Mouse (Mus musculus) MEL (cell line): ENCODE measurements around the gene Klhl36. TPM values are rescaled to one million over a fixed set of nuclear protein-coding genes. Genes with fewer than 3 reads are reported as not detected.

Experiments used
- DNase-seq: peaks from one replicate; pipeline ENCODE4 v3.0.0; 2011; ENCODE audit warnings: low read depth, low spot score
- H3K27ac ChIP-seq: 2 replicates; pipeline ENCODE4 v1.5.1; 2012; ENCODE audit warnings: low read depth, mild to moderate bottlenecking, control low read depth, low read length, moderate library complexity; ENCODE audit not compliant: control insufficient read depth
- H3K27me3 ChIP-seq, 2 experiments: fragments of 150-350 bp in 1 of 2; sonication (generic) in 1 of 2; 2 replicates each; pipeline ENCODE4 v1.6.1; 2012; ENCODE audit warnings: low read length in 2 of 2, mild to moderate bottlenecking in 2 of 2, improper control_type of control experiment in 1 of 2, moderate library complexity in 1 of 2; ENCODE audit not compliant: insufficient read depth in 2 of 2, control insufficient read depth in 1 of 2
- H3K36me3 ChIP-seq, 2 experiments: 2 replicates each; pipeline ENCODE4 v1.6.1; 2012 to 2014; ENCODE audit warnings: low read length in 2 of 2, improper control_type of control experiment in 1 of 2, inconsistent platforms in 1 of 2, mild to moderate bottlenecking in 1 of 2; ENCODE audit not compliant: insufficient read depth in 2 of 2, control insufficient read depth in 1 of 2
- H3K4me1 ChIP-seq, 2 experiments: fragments of 150-350 bp in 1 of 2; sonication (generic) in 1 of 2; 2 replicates each; pipeline ENCODE4 v1.6.1; 2012; ENCODE audit warnings: low read length in 2 of 2, improper control_type of control experiment in 1 of 2, mild to moderate bottlenecking in 1 of 2; ENCODE audit not compliant: insufficient read depth in 2 of 2, control insufficient read depth in 1 of 2
- H3K4me3 ChIP-seq, 2 experiments: fragments of 150-350 bp in 1 of 2; sonication (generic) in 1 of 2; 2 replicates each; pipeline ENCODE4 v1.5.1; 2012; ENCODE audit warnings: low read depth in 2 of 2, low read length in 2 of 2, mild to moderate bottlenecking in 2 of 2, moderate library complexity in 2 of 2, control low read depth in 1 of 2, improper control_type of control experiment in 1 of 2; ENCODE audit not compliant: control insufficient read depth in 1 of 2, insufficient read depth in 1 of 2
- H3K79me2 ChIP-seq: 2 replicates; pipeline ENCODE4 v1.6.1; 2012; ENCODE audit warnings: mild to moderate bottlenecking, low read length, moderate library complexity; ENCODE audit not compliant: control insufficient read depth, poor library complexity, insufficient read depth
- H3K9ac ChIP-seq: 2 replicates; pipeline ENCODE4 v1.6.1; 2012; ENCODE audit warnings: low read depth, mild to moderate bottlenecking, control low read depth, low read length, moderate library complexity; ENCODE audit not compliant: control insufficient read depth, poor library complexity, severe bottlenecking
- H3K9me3 ChIP-seq: fragments of 150-350 bp; sonication (generic); replicated peaks from 2 replicates; pipeline ENCODE4 v1.6.1; 2012; ENCODE audit warnings: mild to moderate bottlenecking, low read length, improper control_type of control experiment, moderate library complexity; ENCODE audit not compliant: insufficient read depth
- BHLHE40 ChIP-seq: IDR thresholded peaks from 2 replicates; pipeline ENCODE4 v1.6.1; 2012; ENCODE audit warnings: low read depth, mild to moderate bottlenecking, inconsistent platforms, low read length, improper control_type of control experiment, borderline replicate concordance
- CHD1 ChIP-seq: IDR thresholded peaks from 2 replicates; pipeline ENCODE4 v1.6.1; 2012; ENCODE audit warnings: low read depth, mild to moderate bottlenecking, inconsistent platforms, low read length, improper control_type of control experiment
- CHD2 ChIP-seq: IDR thresholded peaks from 2 replicates; pipeline ENCODE4 v1.6.1; 2011; ENCODE audit warnings: low read length, improper control_type of control experiment
- CTCF ChIP-seq, 3 experiments: IDR thresholded peaks in 2 of 3; conservative IDR thresholded peaks in 1 of 3; 2 replicates each; pipeline ENCODE4 v1.5.1; 2011 to 2012; ENCODE audit warnings: low read length in 3 of 3, low read depth in 2 of 3, mild to moderate bottlenecking in 2 of 3, improper control_type of control experiment in 1 of 3, inconsistent platforms in 1 of 3, mixed read lengths in 1 of 3, moderate library complexity in 1 of 3; ENCODE audit not compliant: control insufficient read depth in 1 of 3, insufficient read depth in 1 of 3, poor library complexity in 1 of 3, severe bottlenecking in 1 of 3
- E2F4 ChIP-seq: IDR thresholded peaks from 2 replicates; pipeline ENCODE4 v1.6.1; 2011; ENCODE audit warnings: low read depth, low read length, improper control_type of control experiment, borderline replicate concordance
- EP300 ChIP-seq, 2 experiments: IDR thresholded peaks; 2 replicates each; pipeline ENCODE4 v1.6.1; 2011; ENCODE audit warnings: improper control_type of control experiment in 2 of 2, low read length in 2 of 2, low read depth in 1 of 2, mild to moderate bottlenecking in 1 of 2
- GATA1 ChIP-seq: IDR thresholded peaks from 2 replicates; pipeline ENCODE4 v1.6.1; 2011; ENCODE audit warnings: low read depth, low read length, improper control_type of control experiment
- HCFC1 ChIP-seq: IDR thresholded peaks from 2 replicates; pipeline ENCODE4 v1.6.1; 2012; ENCODE audit warnings: low read depth, mild to moderate bottlenecking, inconsistent platforms, low read length, improper control_type of control experiment, moderate library complexity
- JUND ChIP-seq: IDR thresholded peaks from 2 replicates; pipeline ENCODE4 v1.6.1; 2011; ENCODE audit warnings: low read depth, mild to moderate bottlenecking, improper control_type of control experiment, low read length
- MAX ChIP-seq: IDR thresholded peaks from 2 replicates; pipeline ENCODE4 v1.6.1; 2011; ENCODE audit warnings: low read length, improper control_type of control experiment
- MEF2A ChIP-seq: IDR thresholded peaks from 2 replicates; pipeline ENCODE4 v1.6.1; 2014; ENCODE audit warnings: low read depth, mild to moderate bottlenecking, inconsistent platforms, low read length, improper control_type of control experiment; ENCODE audit not compliant: poor library complexity, insufficient replicate concordance, severe bottlenecking; ENCODE audit errors: extremely low read depth
- MXI1 ChIP-seq: IDR thresholded peaks from 2 replicates; pipeline ENCODE4 v1.6.1; 2011; ENCODE audit warnings: mild to moderate bottlenecking, low read depth, low read length, improper control_type of control experiment
- MYC ChIP-seq: IDR thresholded peaks from 2 replicates; pipeline ENCODE4 v1.6.1; 2011; ENCODE audit warnings: low read depth, mild to moderate bottlenecking, low read length, improper control_type of control experiment, moderate library complexity
- NELFE ChIP-seq: IDR thresholded peaks from 2 replicates; pipeline ENCODE4 v1.6.1; 2011; ENCODE audit warnings: low read depth, low read length, improper control_type of control experiment
- NRF1 ChIP-seq: IDR thresholded peaks from 2 replicates; pipeline ENCODE4 v1.6.1; 2014; ENCODE audit warnings: low read depth, mild to moderate bottlenecking, inconsistent platforms, low read length, improper control_type of control experiment, moderate library complexity; ENCODE audit not compliant: poor library complexity, insufficient read depth, severe bottlenecking
- POLR2A ChIP-seq, 2 experiments: IDR thresholded peaks; 2 replicates each; pipeline ENCODE4 v1.6.1; 2011 to 2012; ENCODE audit warnings: low read length in 2 of 2, mild to moderate bottlenecking in 2 of 2, control low read depth in 1 of 2, improper control_type of control experiment in 1 of 2, low read depth in 1 of 2, moderate library complexity in 1 of 2; ENCODE audit not compliant: control insufficient read depth in 1 of 2, insufficient read depth in 1 of 2, poor library complexity in 1 of 2
- POLR2AphosphoS2 ChIP-seq: IDR thresholded peaks from 2 replicates; pipeline ENCODE4 v1.6.1; 2011; ENCODE audit warnings: low read length, improper control_type of control experiment
- RAD21 ChIP-seq: IDR thresholded peaks from 2 replicates; pipeline ENCODE4 v1.6.1; 2011; ENCODE audit warnings: mild to moderate bottlenecking, low read depth, low read length, improper control_type of control experiment
- SIN3A ChIP-seq: IDR thresholded peaks from 2 replicates; pipeline ENCODE4 v1.6.1; 2012; ENCODE audit warnings: low read length, improper control_type of control experiment, inconsistent platforms
- SMC3 ChIP-seq: IDR thresholded peaks from 2 replicates; pipeline ENCODE4 v1.6.1; 2011; ENCODE audit warnings: low read depth, low read length, improper control_type of control experiment
- TAL1 ChIP-seq: IDR thresholded peaks from 2 replicates; pipeline ENCODE4 v1.6.1; 2012; ENCODE audit warnings: mild to moderate bottlenecking, inconsistent platforms, low read length, moderate library complexity, mixed read lengths
- TBP ChIP-seq: IDR thresholded peaks from 2 replicates; pipeline ENCODE4 v1.8.0; 2011; ENCODE audit warnings: low read depth, low read length, improper control_type of control experiment
- TCF12 ChIP-seq: IDR thresholded peaks from 2 replicates; pipeline ENCODE4 v1.6.1; 2014; ENCODE audit warnings: low read depth, mild to moderate bottlenecking, inconsistent platforms, low read length, improper control_type of control experiment, moderate library complexity
- UBTF ChIP-seq: IDR thresholded peaks from 2 replicates; pipeline ENCODE4 v1.6.1; 2012; ENCODE audit warnings: low read depth, mild to moderate bottlenecking, inconsistent platforms, low read length, improper control_type of control experiment, moderate library complexity, borderline replicate concordance; ENCODE audit not compliant: insufficient read depth
- USF1 ChIP-seq: IDR thresholded peaks from 2 replicates; pipeline ENCODE4 v1.6.1; 2014; ENCODE audit warnings: low read depth, mild to moderate bottlenecking, inconsistent platforms, low read length, improper control_type of control experiment, moderate library complexity
- ZC3H11A ChIP-seq: IDR thresholded peaks from 2 replicates; pipeline ENCODE4 v1.6.1; 2012; ENCODE audit warnings: low read depth, mild to moderate bottlenecking, inconsistent platforms, low read length, improper control_type of control experiment
- ZNF384 ChIP-seq: IDR thresholded peaks from 2 replicates; pipeline ENCODE4 v1.6.1; 2012; ENCODE audit warnings: low read depth, mild to moderate bottlenecking, inconsistent platforms, low read length, improper control_type of control experiment
- polyA plus RNA-seq, 2 experiments: library from polyadenylated mRNA; stranded (reverse) in 1 of 2; unstranded in 1 of 2; fragments of >175 nt in 1 of 2; fragments of >200 nt in 1 of 2; gene quantifications; 2 replicates each; pipeline versions ENCODE4 v1.2.1 to v1.2.4; 2012; ENCODE audit warnings: low replicate concordance in 2 of 2, low read depth in 1 of 2; ENCODE audit not compliant: insufficient read length in 2 of 2, insufficient read depth in 1 of 2, missing spikeins in 1 of 2
- total RNA-seq: library from RNA; depleted of rRNA; stranded (reverse); fragments of 300-350 nt; gene quantifications from 2 replicates; pipeline ENCODE4 v1.2.3, GENCODE M21; 2012

Gene Klhl36
- total and polyA plus RNA-seq, 3 experiments, result 4.6 to 6.6 TPM; not detected in 1

GRCm38 (mm10) chr8:119910547-119911257, 48.6 kb downstream of the Klhl36 start, which contains the start of gene Gm20388 (continued):
- no peak for TF ChIP-seq ZNF384
- no peak for TF ChIP-seq MYC
- TF ChIP-seq ZC3H11A, result no peak
- no peak for TF ChIP-seq RAD21
- TF ChIP-seq POLR2AphosphoS2, result no peak; the same call in 1 of the 2 replicates
- TF ChIP-seq EP300 (IDR thresholded peaks at IDR 0.05; ENCODE audit: low read depth in 1 of 2, low read length in 2 of 2), result 0 out of 4 replicates have a peak, but pooled peaks of 1 of the 2 experiments have one; percentile 7
- TF ChIP-seq TBP, result peak; percentile 32; the same call in 1 of the 2 replicates
- TF ChIP-seq USF1, result no peak
- TF ChIP-seq HCFC1, result no peak
- TF ChIP-seq NRF1, result peak; percentile 96
- TF ChIP-seq TCF12, result 0 out of 2 replicates have a peak, but pooled peaks have one; percentile 5
- TF ChIP-seq GATA1, result no peak
- TF ChIP-seq POLR2A (IDR thresholded peaks at IDR 0.05; ENCODE audit: control insufficient read depth in 1 of 2, insufficient read depth in 1 of 2, low read depth in 1 of 2, low read length in 2 of 2, poor library complexity in 1 of 2), result peak; percentile 77 to 89; a peak in 2 of 4 replicates
- TF ChIP-seq CHD1, result no peak; the same call in 1 of the 2 replicates
- no peak for TF ChIP-seq CTCF (IDR thresholded peaks at IDR 0.05 in 2 of 3, conservative IDR thresholded peaks at IDR 0.05 in 1 of 3; ENCODE audit: control insufficient read depth in 1 of 3, insufficient read depth in 1 of 3, low read depth in 2 of 3, low read length in 3 of 3, poor library complexity in 1 of 3, severe bottlenecking in 1 of 3)
- TF ChIP-seq SMC3, result no peak
- TF ChIP-seq BHLHE40, result no peak
- TF ChIP-seq E2F4, result no peak
- no peak for TF ChIP-seq MEF2A

GRCm38 (mm10) chr8:119911258-119911962, 49.3 kb downstream of the Klhl36 start:
- Histone ChIP-seq H3K27me3 (no peaks in the 10 kb centered on the region), H3K4me1 (peaks cover 14 to 43% of the 10 kb centered on the region in 2 experiments), H3K36me3 (peaks cover 7 to 40% of the 10 kb centered on the region in 2 experiments; a peak in 3 of 4 replicates), H3K79me2 (peaks cover 58% of the 10 kb centered on the region), H3K9me3 (no peaks in the 10 kb centered on the region), H3K4me3 (peak overlapping the region; percentile 63 to 93), H3K27ac (peak overlapping the region; percentile 81), H3K9ac (peak overlapping the region; percentile 92)
- TF ChIP-seq POLR2AphosphoS2, result no peak
- no peak for TF ChIP-seq SMC3
- TF ChIP-seq USF1, result peak; percentile 63; the same call in 1 of the 2 replicates
- TF ChIP-seq ZNF384, result peak; percentile 59
- TF ChIP-seq MYC, result peak; percentile 96
- TF ChIP-seq NELFE, result no peak
- TF ChIP-seq CHD2, result no peak
- no peak for TF ChIP-seq UBTF
- no peak for TF ChIP-seq TAL1
- TF ChIP-seq TBP, result 0 out of 2 replicates have a peak, but pooled peaks have one; percentile 11
- peak; percentile 78 for TF ChIP-seq SIN3A
- TF ChIP-seq MAX, result peak; percentile 89
- TF ChIP-seq JUND, result no peak
- peak; percentile 93 for TF ChIP-seq MXI1
- DNase-seq, result peak; percentile 70
